Mouse (Mus musculus): ENCODE measurements around the gene Vegfb. TPM values are rescaled to one million over a fixed set of nuclear protein-coding genes. Genes with fewer than 3 reads are reported as not detected.

Gene Vegfb
- total RNA-seq (2021) = 100 to 1,000 TPM; 438 to 444 TPM

DNA sequence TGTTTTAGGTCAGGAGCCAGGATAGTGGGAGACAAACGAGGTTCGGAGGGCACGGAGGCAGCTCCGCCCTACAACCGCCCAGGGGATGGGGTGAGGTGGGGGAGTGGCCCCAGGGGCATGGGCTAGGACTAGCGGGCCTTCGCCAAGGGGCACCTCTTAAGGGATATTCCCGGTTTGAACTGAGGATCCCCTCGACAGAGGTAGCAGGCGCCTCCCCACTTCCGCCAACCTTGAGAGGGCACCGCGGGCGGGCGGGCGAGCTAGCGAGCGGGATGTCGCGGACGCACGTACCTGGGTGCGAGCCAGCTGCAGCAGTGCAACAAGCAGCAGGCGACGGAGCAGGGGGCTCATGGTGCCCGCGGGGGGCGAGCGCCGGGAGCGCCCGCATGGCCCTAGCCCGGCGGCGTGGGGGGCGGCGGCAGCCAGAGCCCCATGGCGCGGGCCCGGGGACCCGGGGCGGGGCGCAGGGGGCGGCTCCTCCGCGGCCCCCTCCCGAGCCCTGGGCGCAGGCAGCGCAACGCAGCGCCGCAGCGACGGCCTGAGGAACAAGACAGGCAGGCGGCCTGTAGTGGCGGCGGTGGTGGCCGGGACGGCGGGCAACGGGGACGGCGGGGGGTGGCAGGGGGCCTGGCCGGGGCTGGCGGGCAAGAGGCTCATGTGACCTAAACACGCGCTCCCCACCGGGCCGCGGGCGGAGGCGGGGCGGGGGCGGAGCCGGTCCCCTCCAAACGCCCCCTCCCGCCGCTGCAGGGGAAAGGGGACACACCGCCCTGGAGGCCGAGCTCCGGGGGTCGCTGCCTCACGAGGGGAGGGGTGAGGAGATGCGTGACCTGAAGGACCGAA lies at the start of gene Vegfb:
TSS of gene Vegfb (minus strand) at position 591 of the 843 bp plus-strand sequence.
- intact Hi-C loops (cut with DNase I) = no loop called here
- DNase-seq = peak; percentile 72 to 79

DNA sequence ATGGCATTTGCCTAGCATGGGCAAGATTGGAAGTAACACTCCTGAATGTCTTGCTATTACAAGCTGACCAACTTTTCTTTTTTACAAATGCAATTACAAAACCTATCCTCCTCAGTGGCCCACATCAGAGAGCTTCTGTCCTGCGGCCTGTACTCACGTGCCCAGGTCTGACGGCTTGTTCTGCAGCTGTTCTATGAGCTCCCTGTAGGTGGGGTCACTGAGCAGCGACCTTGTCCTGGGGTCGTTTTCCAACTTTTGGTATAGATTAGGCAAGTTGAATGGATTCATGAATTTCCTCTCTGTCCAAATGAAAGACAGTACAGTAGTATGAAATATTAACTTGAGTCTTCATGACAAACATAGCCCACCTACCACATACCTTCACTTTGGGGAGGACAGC lies 46.6 kb upstream of the Vegfb start:
- intact Hi-C loops (cut with DNase I) = no loop called here
- DNase-seq = no peak

DNA sequence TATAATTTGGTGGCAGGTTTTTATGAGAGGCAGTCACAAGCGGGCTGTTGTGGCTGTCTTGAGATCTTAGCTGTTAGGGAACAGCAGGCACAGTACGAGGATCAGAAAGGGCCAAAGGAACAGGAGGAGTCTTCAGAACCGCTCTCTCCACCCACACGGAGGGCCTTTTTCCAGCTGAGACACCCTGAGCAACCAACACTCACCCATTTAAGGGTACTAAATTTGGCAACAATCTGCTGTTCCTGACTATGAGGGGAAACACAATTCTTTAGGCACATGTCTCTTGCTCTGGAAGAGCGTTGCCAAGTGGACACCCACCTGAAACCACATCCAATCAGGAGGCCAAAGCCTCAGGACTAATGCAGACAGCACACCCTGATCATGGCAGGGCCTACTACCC lies 42.1 kb upstream of the Vegfb start:
- intact Hi-C loops (cut with DNase I) = no loop called here

DNA sequence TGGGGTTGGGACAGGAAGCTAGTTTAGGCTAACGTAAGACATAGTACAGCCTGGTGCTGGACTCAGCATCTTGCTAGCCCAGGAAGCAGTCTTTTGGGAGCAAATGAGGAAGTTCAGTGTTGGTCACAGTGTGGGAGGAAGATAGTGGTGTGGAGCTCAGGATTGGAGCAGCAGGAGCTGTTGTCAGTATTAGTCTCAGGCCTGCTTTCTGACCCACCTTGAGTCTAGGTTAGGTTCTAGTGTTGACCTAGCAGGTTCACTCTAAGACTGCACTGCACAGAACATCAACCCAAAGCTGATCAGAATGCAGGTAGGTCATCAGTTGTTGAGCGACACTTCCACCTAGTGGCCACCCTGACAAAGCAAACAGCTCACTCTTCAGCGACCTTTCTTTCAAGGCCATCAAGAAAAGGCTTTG lies 32.8 kb upstream of the Vegfb start:
- DNase-seq = peak; percentile 65 to 66
- intact Hi-C loops (cut with DNase I) = loop anchor here (1.0 to 5.0 kb wide), 3 partner anchors 43 to 533 kb away; partner anchors contain the start of gene Plcb3

More for the DNA sequence above, 42.1 kb upstream of the Vegfb start:
- DNase-seq = no peak

DNA sequence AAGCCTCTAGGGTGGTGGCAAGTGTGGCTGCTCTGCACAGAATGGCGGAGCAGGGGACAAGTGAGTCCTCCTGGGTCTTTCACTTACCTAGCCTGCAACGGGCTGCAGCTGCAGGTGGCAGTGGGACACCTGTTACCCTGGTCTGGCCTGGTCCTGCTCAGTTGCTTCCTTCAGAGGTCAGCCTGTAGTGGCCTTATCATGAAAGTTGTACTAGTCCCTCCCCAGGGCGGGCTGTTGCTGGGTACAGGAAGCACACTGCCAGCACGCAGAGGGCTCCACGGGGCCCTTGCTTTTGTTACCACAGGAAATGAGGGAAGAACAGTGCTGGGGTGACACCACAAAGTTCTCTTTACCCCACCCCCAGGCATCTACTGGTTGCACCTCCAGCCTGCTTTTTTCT lies 31.7 kb upstream of the Vegfb start, which contains the start of gene Fermt3:
TSS of gene Fermt3 (minus strand) at position 279 of the 400 bp plus-strand sequence.
- intact Hi-C loops (cut with DNase I) = no loop called here
- peak; percentile 41 to 43 for DNase-seq

DNA sequence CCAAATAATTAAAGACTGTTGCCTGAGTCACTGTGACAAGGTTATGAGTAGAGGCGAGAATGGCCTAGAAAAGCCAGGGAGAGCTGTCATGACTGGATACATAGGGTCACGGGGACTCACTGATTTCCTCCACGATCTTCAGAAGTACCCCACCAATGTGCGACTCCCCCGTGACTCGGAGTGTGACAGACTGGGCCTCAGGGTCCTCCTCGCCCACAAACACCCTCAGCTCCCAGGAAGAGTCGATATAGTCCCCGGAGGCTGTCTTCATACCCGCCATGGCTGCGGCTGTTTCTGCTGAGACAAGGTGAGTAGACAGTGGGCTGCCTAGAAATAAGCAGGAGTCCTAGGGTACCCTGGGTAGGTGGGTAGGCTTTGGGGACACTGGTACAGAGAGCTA lies 31.1 kb upstream of the Vegfb start:
- DNase-seq = no peak
- intact Hi-C loops (cut with DNase I) = no loop called here

DNA sequence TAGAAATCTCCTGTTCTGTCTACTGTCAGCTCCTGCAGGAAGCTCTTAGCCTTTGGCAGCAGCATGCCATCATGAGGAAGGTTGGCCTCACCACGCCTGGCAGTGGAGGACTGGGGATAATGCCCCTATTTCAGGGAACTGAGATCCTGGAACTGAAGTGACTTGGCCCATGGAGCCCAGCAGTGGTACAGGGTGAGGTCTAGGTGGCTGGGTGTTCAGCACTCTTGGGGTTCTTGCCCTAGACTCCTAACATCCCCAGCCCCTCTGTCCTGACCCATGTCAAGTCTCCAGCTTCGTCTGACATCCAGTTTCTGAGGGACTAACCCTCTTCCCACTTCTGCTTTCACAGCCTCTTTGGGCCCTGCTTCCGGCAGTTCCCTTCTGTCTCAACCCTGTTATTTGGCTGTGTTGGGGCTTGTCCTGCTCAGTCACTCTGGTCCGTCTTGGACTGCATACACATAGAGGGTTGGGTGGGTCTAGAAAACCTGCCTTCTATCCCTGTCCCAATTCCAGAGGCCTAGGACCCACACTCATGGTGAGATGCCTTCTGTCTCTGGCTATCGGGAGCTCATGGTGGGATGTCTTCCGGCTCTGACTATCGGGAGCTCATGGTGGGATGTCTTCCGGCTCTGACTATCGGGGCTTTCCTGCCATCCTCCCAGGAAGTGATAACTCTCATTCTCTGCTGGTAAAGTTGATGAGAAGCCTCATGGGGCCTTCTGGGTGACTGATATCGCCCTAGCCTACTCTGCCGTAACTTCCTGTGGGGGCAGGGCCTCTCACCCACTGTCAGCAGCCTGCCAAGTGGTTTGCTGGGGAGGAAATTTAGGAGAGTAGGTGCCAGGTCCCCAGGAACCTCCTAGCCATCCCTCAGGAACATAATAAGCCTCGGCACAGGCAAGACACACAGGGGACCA lies 30.3 kb upstream of the Vegfb start:
- DNase-seq = no peak
- intact Hi-C loops (cut with DNase I) = no loop called here

DNA sequence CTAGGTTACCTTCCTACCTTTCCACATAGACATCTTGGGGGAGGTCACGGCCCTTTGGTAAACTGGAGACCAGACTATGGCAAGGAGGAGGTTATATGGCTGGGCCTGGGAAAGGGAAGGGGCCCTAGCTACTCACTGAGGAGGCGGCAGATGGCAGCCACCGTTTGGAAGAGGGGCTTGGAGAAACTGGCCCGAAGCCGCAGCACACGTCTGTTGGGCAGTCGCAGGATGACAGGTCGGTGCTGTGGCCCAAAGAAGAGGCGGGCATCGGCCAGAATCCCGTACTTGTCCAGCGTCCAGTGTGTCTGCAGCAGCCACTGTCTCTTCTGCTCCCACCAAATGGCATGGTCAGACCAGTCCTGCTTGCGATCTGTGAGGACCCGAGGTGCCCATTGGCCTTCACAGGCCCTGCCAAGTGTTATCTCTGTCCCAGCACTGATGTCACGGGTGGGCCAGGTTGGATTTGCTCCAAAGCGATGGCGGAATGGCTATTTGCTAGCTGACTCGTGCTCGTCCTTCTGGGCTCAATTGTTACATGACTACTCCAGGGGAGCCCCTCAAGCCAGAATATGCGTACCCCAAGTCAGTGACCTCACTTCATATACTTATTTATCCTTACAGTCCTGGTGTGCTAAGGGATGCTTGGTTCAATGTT lies 27.2 kb upstream of the Vegfb start:
- intact Hi-C loops (cut with DNase I) = no loop called here

DNA sequence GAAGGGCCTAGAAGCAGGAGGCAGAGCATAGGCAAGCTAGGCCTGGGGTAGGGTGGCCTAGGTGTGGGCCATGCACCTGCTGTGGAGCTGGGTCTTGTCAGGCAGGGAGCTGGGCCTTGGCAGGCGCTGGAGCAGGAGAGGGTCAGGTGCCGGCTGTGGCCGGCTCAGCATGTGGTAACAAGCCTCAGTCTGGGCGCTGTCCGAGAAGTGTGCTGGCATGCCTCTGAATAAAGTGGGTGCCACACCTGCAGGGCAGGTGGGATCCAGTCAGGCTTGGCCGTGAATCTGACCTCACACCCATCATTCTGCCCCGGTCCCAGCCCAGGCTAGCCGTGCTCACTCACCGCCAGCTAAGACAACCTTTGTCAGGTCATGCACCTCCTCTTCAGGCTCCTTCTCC lies 26.5 kb upstream of the Vegfb start:
- no peak for DNase-seq
- intact Hi-C loops (cut with DNase I) = no loop called here

More for the DNA sequence above, 27.2 kb upstream of the Vegfb start:
- no peak for DNase-seq

DNA sequence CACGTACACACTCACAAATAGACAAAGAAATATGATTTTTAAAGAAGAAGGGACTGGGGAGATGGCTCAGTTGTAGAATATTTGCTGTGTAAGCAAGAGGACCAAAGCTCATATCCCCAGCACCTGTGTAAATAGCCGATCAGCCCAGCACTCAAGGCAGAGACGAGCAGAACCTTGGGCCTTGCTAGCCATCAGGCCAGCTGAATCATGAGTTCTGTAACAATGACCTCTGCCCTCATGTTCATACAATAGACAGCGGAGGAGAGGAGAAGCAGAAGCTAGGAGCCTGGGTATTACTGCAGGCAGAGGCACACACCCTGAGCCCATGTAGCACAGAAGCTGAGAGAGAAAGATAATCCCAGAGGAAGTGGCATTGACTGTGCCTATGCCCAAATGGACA lies 25.0 kb upstream of the Vegfb start:
- intact Hi-C loops (cut with DNase I) = no loop called here
- no peak for DNase-seq

DNA sequence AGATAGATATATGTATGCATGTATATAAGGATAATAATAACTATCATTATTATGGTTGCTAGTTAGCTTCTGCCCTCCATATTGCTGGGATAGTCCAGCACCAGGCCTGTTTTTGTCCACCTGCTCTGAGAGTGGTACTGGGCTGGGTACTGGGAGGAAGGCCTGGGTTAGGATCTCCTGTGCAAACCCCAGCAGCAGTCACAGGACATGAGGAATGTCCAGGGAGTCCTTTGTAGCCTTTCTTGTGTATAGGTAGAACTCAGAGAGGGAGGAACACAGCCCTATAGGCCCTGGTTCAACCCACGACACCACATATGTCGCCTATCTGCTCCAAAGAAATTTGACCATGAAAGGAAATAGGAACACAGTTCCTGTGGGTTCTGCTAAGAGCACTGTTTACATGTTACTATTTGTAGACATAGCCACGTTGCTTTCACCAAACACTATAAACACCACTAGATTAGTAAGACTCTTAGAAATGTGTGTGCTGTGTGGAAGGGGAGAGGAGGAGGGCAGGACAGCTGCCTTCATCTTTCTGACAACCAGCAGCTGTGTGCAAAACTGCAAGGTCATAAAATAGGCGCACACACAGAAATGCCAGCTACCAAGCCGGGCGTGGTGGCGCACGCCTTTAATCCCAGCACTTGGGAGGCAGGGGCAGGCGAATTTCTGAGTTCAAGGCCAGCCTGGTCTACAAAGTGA lies 19.6 kb upstream of the Vegfb start:
- no peak for DNase-seq
- intact Hi-C loops (cut with DNase I) = no loop called here

DNA sequence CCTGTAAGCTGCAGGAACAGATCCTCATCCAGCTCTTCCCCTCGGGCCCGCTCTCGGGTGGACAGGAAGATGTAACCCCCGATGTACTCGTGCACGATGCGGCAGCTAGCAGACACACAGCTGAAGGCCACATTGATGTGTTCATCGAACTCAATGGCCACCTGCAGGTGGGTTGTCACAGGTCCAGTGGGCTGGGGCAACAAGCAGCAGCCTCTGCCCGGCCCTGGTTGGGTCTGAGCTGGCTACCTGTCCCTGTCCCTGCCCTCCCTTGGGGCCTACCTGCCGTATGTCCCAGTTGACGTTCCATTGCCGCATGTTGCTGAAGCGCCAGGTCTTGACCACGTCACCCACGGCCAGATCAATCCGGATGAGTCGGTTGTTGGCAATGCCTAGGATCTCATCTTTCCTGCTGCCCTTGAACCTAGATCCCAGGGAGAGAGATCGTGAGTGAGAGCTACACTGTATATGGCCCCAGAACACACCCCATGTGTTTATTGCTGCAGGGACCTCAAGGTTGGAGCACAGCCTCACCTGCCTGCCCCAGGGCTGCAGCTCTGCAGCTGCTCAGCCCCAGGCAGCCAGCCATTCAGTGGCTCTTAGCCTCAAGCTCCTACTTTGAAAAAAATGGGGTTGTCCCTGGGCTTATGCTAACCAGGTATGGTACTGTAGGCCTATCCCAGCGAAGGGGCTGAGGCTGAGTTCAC lies 12.1 kb upstream of the Vegfb start:
- DNase-seq = no peak
- intact Hi-C loops (cut with DNase I) = loop anchor here (5.0 kb wide), 1 partner anchor 38 kb away; the partner anchor contains the start of gene Stip1

DNA sequence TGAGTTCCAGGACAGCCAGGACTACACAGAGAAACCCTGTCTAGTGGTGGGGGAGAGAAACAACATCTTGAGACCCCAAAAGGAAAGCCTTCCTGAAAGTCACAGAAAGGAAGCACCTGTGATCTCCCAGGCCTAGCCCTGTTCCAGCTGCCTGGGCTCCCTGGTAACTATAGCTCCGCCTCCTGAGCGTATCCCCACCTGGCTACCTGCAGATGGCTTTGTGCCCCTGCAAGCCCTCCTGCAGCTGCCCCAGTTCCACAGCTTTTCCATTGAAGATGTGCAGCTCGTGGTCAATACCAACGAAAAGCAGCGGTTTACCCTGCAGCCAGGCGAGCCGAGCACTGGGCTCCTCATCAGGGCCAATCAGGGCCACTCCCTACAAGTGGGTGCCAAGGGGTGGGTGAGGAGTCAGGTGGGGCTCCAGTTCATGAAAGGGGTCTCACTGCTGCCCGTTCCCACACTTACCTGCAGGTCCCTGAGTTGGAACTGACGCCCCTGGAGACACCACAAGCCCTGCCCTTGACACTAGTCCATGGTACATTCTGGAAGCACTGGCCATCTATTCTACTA lies 10.4 kb upstream of the Vegfb start:
- DNase-seq = no peak
- intact Hi-C loops (cut with DNase I) = loop anchor here (5.0 kb wide), 1 partner anchor 39 kb away; the partner anchor contains the start of gene Stip1

DNA sequence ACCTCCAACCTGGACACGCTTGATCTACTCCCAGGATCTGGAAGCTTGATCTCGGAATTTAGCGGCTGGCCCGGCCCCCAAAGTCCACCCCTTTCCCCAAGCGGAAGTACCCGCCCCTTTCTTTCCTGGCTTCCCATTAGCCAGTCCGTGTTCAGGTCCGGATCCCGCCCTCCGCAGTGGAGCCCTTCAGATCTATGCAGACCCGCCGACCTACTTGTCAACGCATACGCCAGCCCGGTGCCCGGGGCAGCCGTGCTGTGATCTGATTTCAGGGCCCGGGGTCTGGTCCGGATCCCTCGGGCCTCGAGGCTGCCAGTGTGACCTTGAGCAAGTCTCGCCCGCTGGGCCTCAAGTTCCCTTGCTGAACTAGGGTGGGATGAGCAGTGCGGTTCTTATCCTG lies 8.6 kb upstream of the Vegfb start, which contains the start of the genes Nudt22 and Trpt1:
TSS of gene Nudt22 (minus strand) at position 112 of the 400 bp plus-strand sequence.
TSS of gene Trpt1 (plus strand) at position 126 of the 400 bp plus-strand sequence.
- peak; percentile 88 to 89 for DNase-seq
- intact Hi-C loops (cut with DNase I) = loop anchor here (5.0 kb wide), 1 partner anchor 41 kb away; the partner anchor contains the start of gene Stip1

DNA sequence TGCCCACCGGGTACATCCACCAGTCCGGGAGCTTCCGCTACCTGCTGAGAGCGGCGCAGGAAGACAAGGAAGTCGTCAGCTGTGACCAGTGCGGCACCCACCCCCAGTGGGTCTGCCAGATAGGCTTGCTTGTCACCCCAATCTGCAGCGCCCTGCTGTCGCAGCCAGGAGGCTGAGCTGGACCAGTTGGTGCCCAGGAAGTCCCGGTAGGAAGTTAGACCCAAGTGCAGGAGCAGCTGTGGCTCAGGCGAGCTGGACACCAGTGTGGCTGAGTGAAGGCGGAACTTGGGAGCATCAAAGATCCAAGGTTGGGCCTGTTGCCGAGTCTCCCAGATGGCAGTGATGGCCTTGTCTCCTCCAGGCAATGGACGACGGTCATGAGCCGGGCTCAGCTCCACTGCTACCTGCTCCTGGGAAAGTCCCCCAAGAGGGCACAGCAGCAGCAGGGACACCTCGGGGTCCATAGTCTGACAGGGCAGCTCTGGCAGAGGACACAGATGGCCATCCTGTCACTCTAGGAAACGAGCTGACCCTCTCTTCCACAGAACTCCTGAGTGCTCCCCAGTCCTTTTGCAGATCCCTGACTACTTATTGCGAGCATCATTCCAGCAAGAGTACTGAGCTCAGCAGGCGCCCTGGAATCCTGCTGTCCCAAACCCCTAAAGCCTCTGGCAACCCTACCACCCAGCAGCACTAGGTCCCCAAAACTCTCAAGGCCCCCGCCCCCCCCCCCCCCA lies 8.0 kb upstream of the Vegfb start:
- no peak for DNase-seq
- intact Hi-C loops (cut with DNase I) = loop anchor here (5.0 kb wide), 1 partner anchor 42 kb away; the partner anchor contains the start of gene Stip1

DNA sequence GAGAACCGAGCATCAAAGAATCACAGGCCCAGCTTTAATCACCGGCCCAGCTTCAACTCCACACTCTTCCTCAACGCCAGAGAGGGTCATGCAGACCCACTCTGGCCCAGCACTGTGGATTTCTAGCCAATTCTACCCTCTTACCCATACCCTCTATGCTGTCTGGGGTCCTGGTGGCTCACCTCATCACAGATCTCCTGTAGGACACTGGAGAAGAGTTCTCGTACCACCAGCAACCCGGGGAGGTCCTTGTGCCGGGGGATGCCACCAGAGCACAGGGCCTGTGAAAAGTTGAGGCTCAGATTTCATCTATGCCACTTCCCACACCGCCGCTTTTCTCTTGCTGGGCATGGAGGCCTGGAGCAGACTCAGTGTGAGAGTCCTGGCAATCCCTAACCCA lies 7.0 kb upstream of the Vegfb start:
- intact Hi-C loops (cut with DNase I) = no loop called here
- no peak for DNase-seq

DNA sequence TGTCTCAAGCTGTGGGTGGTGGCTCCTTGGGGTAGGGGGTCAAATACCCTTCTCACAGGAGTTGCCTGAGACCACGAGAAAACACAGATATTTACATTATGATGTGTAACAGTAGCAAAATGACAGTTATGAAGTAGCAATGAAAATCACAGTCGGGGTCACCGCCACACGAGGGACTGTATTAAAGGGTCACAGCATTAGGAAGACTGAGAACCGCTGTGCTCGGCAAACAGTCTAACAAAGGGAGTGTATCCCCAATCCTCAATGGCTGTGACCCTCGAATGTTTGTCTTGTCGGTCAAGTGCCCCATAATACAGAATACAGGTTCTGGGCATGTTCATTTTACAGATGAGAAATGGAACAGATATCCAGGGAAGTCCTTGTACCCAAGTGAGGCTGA lies 6.6 kb upstream of the Vegfb start:
- intact Hi-C loops (cut with DNase I) = no loop called here

More for the DNA sequence above, 6.6 kb upstream of the Vegfb start:
- no peak for DNase-seq
